In the genomic region with DNA sequence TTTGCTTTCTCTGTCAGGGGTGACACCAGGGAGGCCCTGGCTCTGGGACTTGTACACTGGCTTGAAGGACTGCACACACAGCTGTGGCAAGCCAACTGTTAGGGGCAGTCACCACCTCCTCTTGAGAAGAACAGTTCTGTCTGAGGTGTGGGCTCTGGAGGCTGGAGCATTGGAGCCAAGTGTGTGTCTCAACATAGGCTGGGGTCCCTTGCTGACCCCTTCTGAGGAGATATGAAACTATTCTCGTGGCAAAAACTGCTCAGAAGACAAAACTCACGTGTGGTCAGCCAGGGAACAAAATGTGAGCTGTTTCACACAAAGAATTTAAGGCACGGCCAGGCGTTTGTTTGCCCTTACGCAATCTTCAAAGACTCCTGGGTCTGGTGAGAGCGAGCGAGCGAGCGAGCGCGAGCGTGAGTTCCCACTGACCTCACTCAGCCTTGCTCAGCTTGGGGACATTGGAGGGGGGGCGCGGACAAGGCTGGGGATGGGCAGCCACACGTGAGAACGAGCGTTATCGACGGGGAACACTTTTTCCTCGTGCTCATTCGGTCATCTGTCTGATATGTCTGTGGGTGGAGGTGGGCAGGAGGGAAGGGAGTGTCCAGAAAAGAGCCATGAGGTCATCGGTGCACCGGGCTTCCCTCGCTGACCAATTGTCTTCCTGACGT, we compare ENCODE assay signal across 8 mouse cellular contexts. TPM values are rescaled to one million over a fixed set of nuclear protein-coding genes. Genes with fewer than 3 reads are reported as not detected.
A peak's percentile ranks its signal among the peaks of the same experiment; 100 is the strongest.
DNase-seq lines count a peak whose midpoint lies in the region; ATAC-seq and TF ChIP-seq lines count a peak whose summit lies in the region.

No protein-coding gene starts in this region.

- no peaks in the 10 kb centered on the region for H3K9me3 ChIP-seq in forebrain, embryonic 11.5 days (ENCODE audit: control insufficient read depth, low read length)
- H3K9me3 ChIP-seq in forebrain, embryonic 15.5 days: no peaks in the 10 kb centered on the region
- no peaks in the 10 kb centered on the region for H3K9me3 ChIP-seq in embryonic facial prominence, embryonic 10.5 days
- no peaks in the 10 kb centered on the region for H3K9me3 ChIP-seq in hindbrain, postnatal 0 days (ENCODE audit: low read length)
- no peaks in the 10 kb centered on the region for H3K9me3 ChIP-seq in lung, embryonic 14.5 days (ENCODE audit: low read depth, low read length)

- no peak overlapping the region for H3K9ac ChIP-seq in forebrain, embryonic 11.5 days (ENCODE audit: low read length)
- no peak overlapping the region for H3K9ac ChIP-seq in forebrain, embryonic 15.5 days (replicated peaks)
- H3K9ac ChIP-seq in hindbrain, postnatal 0 days (replicated peaks; ENCODE audit: low read length): no peak overlapping the region
- H3K9ac ChIP-seq in lung, embryonic 14.5 days: peak overlapping the region; percentile 28

- peaks cover 2% of the 10 kb centered on the region for H3K4me1 ChIP-seq in forebrain, embryonic 11.5 days (replicated peaks; ENCODE audit: control insufficient read depth, insufficient read depth, low read length)
- H3K4me1 ChIP-seq in forebrain, embryonic 15.5 days: peaks cover 5% of the 10 kb centered on the region; the same call in 1 of the 2 replicates
- H3K4me1 ChIP-seq in embryonic facial prominence, embryonic 10.5 days: peaks cover 31% of the 10 kb centered on the region
- no peaks in the 10 kb centered on the region for H3K4me1 ChIP-seq in hindbrain, postnatal 0 days (ENCODE audit: insufficient read depth, low read length)
- H3K4me1 ChIP-seq in lung, embryonic 14.5 days (ENCODE audit: insufficient read depth): peaks cover 13% of the 10 kb centered on the region

- H3K4me2 ChIP-seq in forebrain, embryonic 11.5 days (ENCODE audit: low read depth, low read length, severe bottlenecking): 0 out of 2 replicates have a peak overlapping the region, but pooled peaks have one; percentile 12
- H3K4me2 ChIP-seq in forebrain, embryonic 15.5 days (replicated peaks): no peak overlapping the region
- 0 out of 2 replicates have a peak overlapping the region, but pooled peaks have one; percentile 13 for H3K4me2 ChIP-seq in hindbrain, postnatal 0 days (ENCODE audit: low read depth, low read length)
- H3K4me2 ChIP-seq in lung, embryonic 14.5 days: peak overlapping the region; percentile 56

- ATAC-seq in forebrain, embryonic 11.5 days (replicated peaks; ENCODE audit: low FRiP score): no peak
- no peak for ATAC-seq in forebrain, embryonic 15.5 days (replicated peaks)
- 0 out of 2 replicates have a peak, but pooled peaks have one; percentile 18 for ATAC-seq in hindbrain, postnatal 0 days
- ATAC-seq in lung, embryonic 14.5 days (ENCODE audit: insufficient read depth): peak; percentile 58

- no peak for DNase-seq in forebrain, embryonic 11.5 days (ENCODE audit: low spot score)
- no peak for DNase-seq in embryonic facial prominence, embryonic 10.5 days (ENCODE audit: low spot score)
- DNase-seq in hindbrain, postnatal 0 days (ENCODE audit: low spot score): no peak
- peak; percentile 81 for DNase-seq in lung, embryonic 14.5 days
- DNase-seq in right cerebral cortex, postnatal 25 days: no peak
- no peak for DNase-seq in layer of hippocampus, adult 18-20 months (ENCODE audit: low spot score in 2 of 2)
- DNase-seq in ovary, adult 18-20 months (ENCODE audit: low spot score): no peak

- no peak overlapping the region for H3K27ac ChIP-seq in forebrain, embryonic 11.5 days (ENCODE audit: low read depth, low read length)
- H3K27ac ChIP-seq in forebrain, embryonic 15.5 days (replicated peaks): no peak overlapping the region
- H3K27ac ChIP-seq in embryonic facial prominence, embryonic 10.5 days (replicated peaks): no peak overlapping the region; the same call in 1 of the 2 replicates
- H3K27ac ChIP-seq in hindbrain, postnatal 0 days: 0 out of 2 replicates have a peak overlapping the region, but pooled peaks have one; percentile 41
- H3K27ac ChIP-seq in lung, embryonic 14.5 days (ENCODE audit: low read depth): peak overlapping the region; percentile 87

- peaks cover 3% of the 10 kb centered on the region; the same call in 1 of the 2 replicates for H3K27me3 ChIP-seq in forebrain, embryonic 11.5 days (ENCODE audit: control insufficient read depth, insufficient read depth, low read length)
- H3K27me3 ChIP-seq in forebrain, embryonic 15.5 days: no peaks in the 10 kb centered on the region
- peaks cover 13% of the 10 kb centered on the region for H3K27me3 ChIP-seq in embryonic facial prominence, embryonic 10.5 days (replicated peaks; ENCODE audit: low read depth, poor library complexity, severe bottlenecking)
- no peaks in the 10 kb centered on the region for H3K27me3 ChIP-seq in hindbrain, postnatal 0 days (ENCODE audit: insufficient read depth, low read length)
- H3K27me3 ChIP-seq in lung, embryonic 14.5 days (ENCODE audit: insufficient read depth, low read length): no peaks in the 10 kb centered on the region

- 45% methylated on average over 25 of the region's 25 CpGs for WGBS in forebrain, embryonic 11.5 days
- 44% methylated on average over 25 of the region's 25 CpGs for WGBS in forebrain, embryonic 15.5 days
- WGBS in embryonic facial prominence, embryonic 10.5 days: 45% methylated on average over 25 of the region's 25 CpGs
- WGBS in hindbrain, postnatal 0 days: 44% methylated on average over 25 of the region's 25 CpGs
- 10% methylated on average over 25 of the region's 25 CpGs for WGBS in lung, embryonic 14.5 days

- H3K36me3 ChIP-seq in forebrain, embryonic 11.5 days (ENCODE audit: control insufficient read depth, insufficient read depth, low read length): no peaks in the 10 kb centered on the region
- H3K36me3 ChIP-seq in forebrain, embryonic 15.5 days: no peaks in the 10 kb centered on the region
- no peaks in the 10 kb centered on the region for H3K36me3 ChIP-seq in embryonic facial prominence, embryonic 10.5 days (replicated peaks)
- no peaks in the 10 kb centered on the region for H3K36me3 ChIP-seq in hindbrain, postnatal 0 days (ENCODE audit: insufficient read depth, low read length)
- no peaks in the 10 kb centered on the region for H3K36me3 ChIP-seq in lung, embryonic 14.5 days (ENCODE audit: insufficient read depth)

- H3K4me3 ChIP-seq in forebrain, embryonic 11.5 days (ENCODE audit: low read depth, low read length): no peak overlapping the region
- H3K4me3 ChIP-seq in forebrain, embryonic 15.5 days: no peak overlapping the region
- H3K4me3 ChIP-seq in embryonic facial prominence, embryonic 10.5 days: peak overlapping the region; percentile 14; the same call in 1 of the 2 replicates
- no peak overlapping the region for H3K4me3 ChIP-seq in hindbrain, postnatal 0 days (ENCODE audit: low read length)
- peak overlapping the region; percentile 6; the same call in 1 of the 2 replicates for H3K4me3 ChIP-seq in lung, embryonic 14.5 days (ENCODE audit: low read depth, low read length)

- TF ChIP-seq CTCF in hindbrain, postnatal 0 days (IDR thresholded peaks at IDR 0.05; ENCODE audit: low read depth): no peak
- no peak for TF ChIP-seq CTCF in lung, embryonic 14.5 days (IDR thresholded peaks at IDR 0.05; ENCODE audit: low read depth)

RNA-seq across cellular contexts. Expression of gene Tmem44, which starts 48.3 kb away (rescaled TPM):
- polyA plus RNA-seq in forebrain, embryonic 11.5 days (2014; fragmentation: Nextera tagmentation; extraction: Ambion mirVana): 26.3 and 30.4 TPM in 2 replicates
- 89.0 and 89.6 TPM in 2 replicates for polyA plus RNA-seq in forebrain, embryonic 15.5 days (2015; fragmentation: Nextera tagmentation; extraction: Ambion mirVana)
- 25.1 and 25.2 TPM in 2 replicates for polyA plus RNA-seq in embryonic facial prominence, embryonic 10.5 days (2016; fragmentation: Nextera tagmentation; extraction: Ambion mirVana)
- total RNA-seq in hindbrain, postnatal 0 days (2014; rRNA removed): 83.9 and 92.9 TPM in 2 replicates
- polyA plus RNA-seq in hindbrain, postnatal 0 days (2015; fragmentation: Nextera tagmentation; extraction: Ambion mirVana): 41.8 and 44.6 TPM in 2 replicates
- polyA plus RNA-seq in lung, embryonic 14.5 days (2014; fragmentation: Nextera tagmentation; extraction: Ambion mirVana): 25.4 and 27.1 TPM in 2 replicates
- total RNA-seq in layer of hippocampus, adult 18-20 months (2021): 10 to 100 TPM; 27.9 to 33.1 TPM

Comparison
In these comparisons a context has a peak if more than half of its experiments do, and no peak if none do; other contexts are left out.
1. ATAC-seq: peak in hindbrain, postnatal 0 days (single experiment) and lung, embryonic 14.5 days (single experiment); none in forebrain, embryonic 11.5 days (single experiment) and forebrain, embryonic 15.5 days (single experiment).
2. H3K27ac ChIP-seq: peak in hindbrain, postnatal 0 days (single experiment) and lung, embryonic 14.5 days (single experiment); none in forebrain, embryonic 11.5 days (single experiment), forebrain, embryonic 15.5 days (single experiment) and embryonic facial prominence, embryonic 10.5 days (single experiment).
3. H3K4me3 ChIP-seq: peak in embryonic facial prominence, embryonic 10.5 days (single experiment) and lung, embryonic 14.5 days (single experiment); none in forebrain, embryonic 11.5 days (single experiment), forebrain, embryonic 15.5 days (single experiment) and hindbrain, postnatal 0 days (single experiment).